Mouse (Mus musculus): ENCODE data around the gene Klhl31.

Klhl31 gene

GRCm38 (mm10) chr9:77623318-77624050 is 12.8 kb upstream of the Klhl31 start:
- DNase-seq (ENCODE audit: extremely low spot score) = no peak

GRCm38 (mm10) chr9:77624171-77624570 is 12.1 kb upstream of the Klhl31 start:
- DNase-seq (ENCODE audit: extremely low spot score) = no peak

GRCm38 (mm10) chr9:77628676-77629075 is 7.6 kb upstream of the Klhl31 start:
- DNase-seq (ENCODE audit: extremely low spot score) = no peak

DNA sequence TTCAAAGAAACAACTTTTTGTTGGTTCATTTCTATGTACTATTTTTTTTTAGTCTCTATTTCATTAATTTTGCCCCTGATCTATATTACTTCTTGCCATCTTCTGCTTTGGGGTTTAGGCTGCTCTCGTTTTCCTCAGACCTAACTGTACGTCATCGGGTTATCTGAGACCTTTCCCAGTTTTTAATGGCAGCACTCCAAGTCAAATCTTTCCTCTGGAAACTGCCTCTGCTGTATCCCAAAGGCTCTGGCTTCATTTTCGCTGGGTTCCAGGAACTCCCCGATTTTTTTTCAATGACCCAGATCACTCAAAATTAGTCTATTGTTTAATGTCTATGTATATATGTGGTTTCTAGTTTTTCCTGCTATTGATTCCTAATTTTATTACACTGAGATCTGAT is 6.6 kb upstream of the Klhl31 start:
- no peak for DNase-seq (ENCODE audit: extremely low spot score)

- DNase-seq (ENCODE audit: extremely low spot score) = no peak
These were observed 5.5 kb upstream of the Klhl31 start for GRCm38 (mm10) chr9:77630764-77631163.

DNA sequence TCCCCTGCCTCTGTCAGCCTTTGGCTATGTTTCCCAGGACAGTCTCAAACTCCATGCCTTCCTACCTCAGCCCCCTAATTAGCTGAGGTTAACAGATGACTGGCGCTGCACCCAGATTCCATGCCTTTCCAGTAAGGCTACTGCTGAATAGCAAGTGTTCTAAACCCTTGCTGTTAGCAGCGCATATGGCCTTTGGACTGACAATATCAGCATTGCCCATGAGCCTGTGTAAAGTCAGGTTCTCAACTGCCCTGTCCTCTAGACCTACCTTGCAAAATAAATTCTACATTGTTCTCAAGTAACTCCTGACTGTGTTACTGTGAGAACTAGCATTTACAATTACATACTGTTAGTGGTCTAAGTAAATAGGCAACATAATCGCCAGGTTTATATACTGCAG is 3.9 kb upstream of the Klhl31 start:
- DNase-seq (ENCODE audit: extremely low spot score) = no peak

DNA sequence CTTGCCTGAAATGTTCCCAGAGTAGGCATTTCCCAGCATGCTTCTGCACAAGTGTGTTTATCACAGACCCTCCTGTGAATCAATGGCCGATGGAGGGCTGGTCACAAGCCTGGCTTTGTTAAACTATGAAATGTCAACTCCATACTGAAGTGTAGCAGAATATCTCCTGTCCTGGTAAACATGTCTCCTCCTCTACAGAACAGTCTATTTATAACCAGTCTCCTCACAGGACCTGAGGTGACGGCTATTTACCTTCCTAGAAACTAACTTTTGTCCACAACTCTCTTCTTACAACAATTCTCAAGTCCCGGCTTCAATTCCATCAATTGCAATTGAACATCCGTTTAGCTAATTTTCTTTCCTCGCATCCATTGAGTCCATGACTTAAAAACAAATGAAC is 297 bp upstream of the Klhl31 start:
- DNase-seq (ENCODE audit: extremely low spot score) = no peak

- no peak for DNase-seq (ENCODE audit: extremely low spot score)
These were observed 1.1 kb downstream of the Klhl31 start for GRCm38 (mm10) chr9:77637357-77637756.

- no peak for DNase-seq (ENCODE audit: extremely low spot score)
These were observed 8.9 kb downstream of the Klhl31 start for GRCm38 (mm10) chr9:77645176-77645575.

DNA sequence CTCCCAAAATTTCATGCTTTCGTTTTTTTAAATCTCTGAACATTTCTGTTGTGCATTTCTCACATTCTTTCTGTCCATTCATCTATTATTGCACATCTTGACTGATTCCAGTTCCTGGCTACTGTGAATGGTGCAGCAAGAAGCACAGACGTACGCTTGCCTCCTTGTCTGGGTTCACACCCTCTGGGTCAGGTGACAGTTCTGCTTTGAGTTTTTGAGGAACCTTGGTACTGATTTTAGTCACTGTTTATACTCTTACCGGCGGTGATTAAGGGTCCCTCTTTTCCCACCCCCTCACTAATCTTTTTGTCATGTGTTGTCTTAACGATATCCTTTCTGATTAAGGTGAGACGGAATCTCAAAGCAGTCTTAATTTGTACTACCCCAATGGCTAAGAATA is 15.5 kb downstream of the Klhl31 start:
- DNase-seq (ENCODE audit: extremely low spot score) = no peak

- DNase-seq (ENCODE audit: extremely low spot score) = no peak
These were observed 17.6 kb downstream of the Klhl31 start for GRCm38 (mm10) chr9:77653907-77654306.

- DNase-seq (ENCODE audit: extremely low spot score) = peak; percentile 59
These were observed 19.1 kb downstream of the Klhl31 start for GRCm38 (mm10) chr9:77655181-77655934.

DNA sequence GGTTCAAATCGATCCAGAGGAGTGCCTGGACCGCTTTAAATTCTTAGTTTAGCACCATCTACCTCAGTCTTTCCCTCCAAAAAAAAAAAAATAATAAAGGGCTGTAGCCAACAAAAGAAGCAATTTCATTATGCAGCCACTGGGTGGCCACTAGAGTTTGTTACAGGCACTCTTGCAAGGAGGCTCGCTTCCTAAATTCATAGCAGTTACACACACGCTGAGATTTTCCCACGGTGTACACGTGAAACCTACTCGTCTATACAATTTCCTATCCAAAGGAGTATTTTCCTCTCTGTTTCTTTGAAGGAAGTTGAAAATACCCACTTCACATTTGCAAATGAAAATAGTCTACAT is 19.6 kb downstream of the Klhl31 start:
- no peak for DNase-seq (ENCODE audit: extremely low spot score)

DNA sequence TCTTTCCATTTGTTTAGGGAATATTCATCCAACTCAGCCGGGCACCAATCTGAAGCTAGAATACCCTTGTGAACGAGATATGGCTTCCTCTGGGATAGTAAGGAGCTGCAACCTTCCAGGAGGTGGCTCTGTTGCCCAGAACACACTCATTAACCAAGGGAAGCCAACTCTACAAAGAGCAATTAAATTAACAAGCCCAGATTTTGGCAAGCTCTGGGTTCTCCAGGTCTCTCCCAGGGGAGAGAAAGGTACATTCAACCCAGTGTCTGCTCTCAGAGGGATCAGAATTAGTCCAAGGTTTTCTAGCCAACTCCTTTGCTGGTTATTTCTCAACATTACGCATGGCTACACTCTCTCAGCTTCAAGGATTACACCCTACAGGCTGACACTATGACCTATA is 26.6 kb downstream of the Klhl31 start:
- no peak for DNase-seq (ENCODE audit: extremely low spot score)

GRCm38 (mm10) chr9:77670095-77670494 is 33.8 kb downstream of the Klhl31 start:
- DNase-seq (ENCODE audit: extremely low spot score) = no peak

DNA sequence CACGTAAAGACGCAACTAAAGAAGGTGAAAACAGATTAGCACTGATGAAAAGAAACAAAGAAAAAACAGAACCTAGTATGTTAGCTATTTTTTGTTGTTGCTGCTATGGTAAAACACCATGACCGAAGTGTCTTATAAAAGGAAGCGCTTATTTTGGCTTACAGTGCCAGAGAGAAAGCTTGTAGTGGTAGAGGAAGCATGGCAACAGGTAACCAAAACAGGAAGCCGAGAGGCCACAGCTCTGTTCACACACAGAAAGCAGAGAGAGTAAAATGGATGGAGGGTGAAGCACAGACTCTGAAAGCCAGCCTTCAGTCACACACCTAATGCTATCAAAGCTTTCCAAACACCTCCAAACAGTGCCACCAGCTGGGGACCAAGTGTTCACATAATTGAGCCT is 34.7 kb downstream of the Klhl31 start:
- DNase-seq (ENCODE audit: extremely low spot score) = no peak

- DNase-seq (ENCODE audit: extremely low spot score) = no peak
These were observed 36.9 kb downstream of the Klhl31 start for GRCm38 (mm10) chr9:77673218-77673617.

GRCm38 (mm10) chr9:77673986-77674385 is 37.7 kb downstream of the Klhl31 start:
- DNase-seq (ENCODE audit: extremely low spot score) = no peak

- no peak for DNase-seq (ENCODE audit: extremely low spot score)
These were observed 48.6 kb downstream of the Klhl31 start for GRCm38 (mm10) chr9:77684938-77685337.

DNA sequence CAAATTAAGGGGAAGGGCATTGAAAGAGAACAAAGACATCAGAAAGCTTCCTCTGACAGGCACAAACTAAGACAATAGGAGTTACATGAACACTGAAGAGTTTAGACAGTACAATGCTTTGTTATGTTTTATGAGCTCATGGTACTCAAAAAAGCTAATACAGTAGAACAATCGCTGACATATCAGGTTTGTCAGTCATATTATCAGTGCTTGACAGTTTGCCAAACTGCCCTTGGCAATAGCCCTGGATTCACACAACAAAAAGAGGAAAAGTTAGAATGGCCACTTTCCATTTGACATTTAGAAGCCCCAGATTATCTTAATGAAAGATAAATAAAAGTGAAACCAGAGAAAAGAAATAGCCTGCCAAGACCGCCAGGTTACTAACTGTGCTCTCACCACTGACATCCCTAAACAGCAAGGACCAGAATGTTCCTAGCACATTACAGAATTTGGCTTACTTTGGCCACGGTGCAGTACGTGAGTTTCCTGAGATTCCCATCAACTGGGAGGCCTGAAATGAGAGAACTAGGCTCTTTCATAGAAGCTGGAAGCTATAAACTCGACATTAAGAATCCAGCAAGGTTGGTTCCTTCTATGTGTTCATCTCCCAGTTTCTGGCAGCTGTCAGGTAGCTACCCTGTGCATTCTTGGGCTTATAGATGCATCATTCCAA is 49.7 kb downstream of the Klhl31 start:
- no peak for DNase-seq (ENCODE audit: extremely low spot score)

- no peak for DNase-seq (ENCODE audit: extremely low spot score)
These were observed 56.4 kb downstream of the Klhl31 start for GRCm38 (mm10) chr9:77692707-77693106.

GRCm38 (mm10) chr9:77693405-77693804 is 57.1 kb downstream of the Klhl31 start:
- no peak for DNase-seq (ENCODE audit: extremely low spot score)

DNA sequence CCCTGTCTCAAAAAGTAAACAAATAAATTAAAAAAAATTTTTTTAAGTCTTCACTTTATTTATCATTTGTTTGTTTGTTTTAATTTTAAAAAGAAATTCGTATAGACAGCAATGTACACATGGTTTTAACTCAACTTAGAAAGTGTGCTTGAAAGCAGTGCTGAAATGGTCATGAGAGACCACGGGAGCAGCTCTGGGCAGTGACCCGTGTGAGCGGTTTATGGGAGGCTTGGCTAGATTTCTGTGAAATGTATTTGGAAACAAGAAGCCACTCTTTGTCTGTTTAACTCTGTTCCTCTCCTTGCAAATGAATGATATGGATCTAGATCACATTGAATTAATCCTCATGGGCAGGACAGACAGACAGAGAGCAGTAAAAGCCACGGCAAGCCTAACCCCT is 59.3 kb downstream of the Klhl31 start:
- no peak for DNase-seq (ENCODE audit: extremely low spot score)
